Mouse (Mus musculus) liver, embryonic 13.5 days (tissue): ENCODE data around the gene 4933434E20Rik. TPM values are rescaled to one million over a fixed set of nuclear protein-coding genes. Genes with fewer than 3 reads are reported as not detected.
A peak's percentile ranks its signal among the peaks of the same experiment; 100 is the strongest.

Source experiments
- ATAC-seq: fragments of 200-750 bp; cut with Nextera tagmentation; 2 replicates; pipeline ENCODE4 v1.8.0; 2017; ENCODE audit warnings: low read depth, mild to moderate bottlenecking, moderate number of reproducible peaks, moderate library complexity
- DNase-seq: peaks from one replicate; pipeline ENCODE4 v3.0.0; 2022
- H3K27ac ChIP-seq: fragments of 300-500 bp; sonication (generic); 2 replicates; pipeline ENCODE4 v1.5.1; 2015; ENCODE audit warnings: moderate library complexity, mild to moderate bottlenecking, inconsistent platforms
- H3K27me3 ChIP-seq: fragments of 300-500 bp; sonication (generic); 2 replicates; pipeline ENCODE4 v1.6.1; 2015; ENCODE audit warnings: mild to moderate bottlenecking, inconsistent platforms
- H3K36me3 ChIP-seq: fragments of 300-500 bp; sonication (generic); 2 replicates; pipeline ENCODE4 v1.6.1; 2015; ENCODE audit warnings: mild to moderate bottlenecking, inconsistent platforms
- H3K4me1 ChIP-seq: fragments of 300-500 bp; sonication (generic); replicated peaks from 2 replicates; pipeline ENCODE4 v1.6.1; 2015; ENCODE audit warnings: inconsistent platforms
- H3K4me2 ChIP-seq: fragments of 300-500 bp; sonication (generic); 2 replicates; pipeline ENCODE4 v1.6.1; 2015; ENCODE audit warnings: inconsistent platforms, mild to moderate bottlenecking, moderate library complexity
- H3K4me3 ChIP-seq: fragments of 300-500 bp; sonication (generic); replicated peaks from 2 replicates; pipeline ENCODE4 v1.5.1; 2015; ENCODE audit warnings: mild to moderate bottlenecking, inconsistent platforms
- H3K9ac ChIP-seq: fragments of 300-500 bp; sonication (generic); 2 replicates; pipeline ENCODE4 v1.6.1; 2015; ENCODE audit warnings: mild to moderate bottlenecking, inconsistent platforms
- H3K9me3 ChIP-seq: fragments of 300-500 bp; sonication (generic); replicated peaks from 2 replicates; pipeline ENCODE4 v1.6.1; 2016; ENCODE audit warnings: inconsistent platforms
- WGBS: fragments of 180-500 bp; shearing (Covaris S2); methylation state at CpG from one replicate; pipeline ENCODE4 v1.1.7; 2015; ENCODE audit not compliant: insufficient replicate concordance; 5-methylcytosine and 5-hydroxymethylcytosine counted together
- polyA plus RNA-seq: library from polyadenylated mRNA; unstranded; fragments of >200 nt; fragmentation: Nextera tagmentation; extraction: Ambion mirVana; gene quantifications from 2 replicates; pipeline ENCODE4 v1.2.1, GENCODE M21; 2015

The 4933434E20Rik gene
- polyA plus RNA-seq, 1 experiment from 2014 or later: 99.3 TPM

DNA sequence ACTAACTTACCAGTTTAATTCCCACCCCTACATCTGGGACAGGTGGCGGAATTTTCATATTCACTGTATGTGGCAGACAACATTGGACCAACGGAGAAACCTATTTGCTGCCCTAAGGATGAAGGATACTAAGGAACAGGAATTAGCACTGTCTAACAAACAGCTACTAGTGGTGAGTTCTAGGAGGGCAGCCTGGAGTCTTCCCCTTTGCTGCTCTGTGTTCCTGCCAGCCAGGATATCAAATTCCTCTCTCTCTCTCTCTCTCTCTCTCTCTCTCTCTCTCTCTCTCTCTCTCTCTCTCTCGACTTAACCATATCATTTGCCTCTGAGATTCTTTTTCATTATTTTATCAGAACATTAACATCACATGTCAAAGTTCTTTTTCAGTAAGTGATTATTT is 12.9 kb downstream of the 4933434E20Rik start:
- Histone ChIP-seq H3K9ac (no peak overlapping the region), H3K9me3 (no peaks in the 10 kb centered on the region), H3K4me3 (no peak overlapping the region), H3K27ac (no peak overlapping the region), H3K4me1 (no peaks in the 10 kb centered on the region), H3K4me2 (no peak overlapping the region), H3K27me3 (no peaks in the 10 kb centered on the region), H3K36me3 (peaks cover 47% of the 10 kb centered on the region)
- 67% methylated on average over 3 of the region's 3 CpGs for WGBS
- ATAC-seq: no peak
- no peak for DNase-seq

- Histone ChIP-seq H3K4me3 (no peak overlapping the region), H3K9ac (no peak overlapping the region), H3K36me3 (peaks cover 40% of the 10 kb centered on the region), H3K4me1 (no peaks in the 10 kb centered on the region), H3K27ac (no peak overlapping the region), H3K4me2 (no peak overlapping the region), H3K27me3 (no peaks in the 10 kb centered on the region), H3K9me3 (no peaks in the 10 kb centered on the region)
- ATAC-seq: no peak
- 40% methylated on average over 3 of the region's 3 CpGs for WGBS
- peak; percentile 28 for DNase-seq
Observed at GRCm38 (mm10) chr3:90065553-90065952, 14.1 kb downstream of the 4933434E20Rik start.

- no peak for DNase-seq
- Histone ChIP-seq H3K27ac (no peak overlapping the region), H3K9ac (no peak overlapping the region), H3K4me1 (no peaks in the 10 kb centered on the region), H3K27me3 (no peaks in the 10 kb centered on the region), H3K4me2 (no peak overlapping the region), H3K4me3 (no peak overlapping the region), H3K9me3 (no peaks in the 10 kb centered on the region), H3K36me3 (peaks cover 17% of the 10 kb centered on the region; the same call in 1 of the 2 replicates)
- no peak for ATAC-seq
- 75% methylated on average over 4 of the region's 4 CpGs for WGBS
Observed at GRCm38 (mm10) chr3:90067851-90068250, 16.4 kb downstream of the 4933434E20Rik start.

DNA sequence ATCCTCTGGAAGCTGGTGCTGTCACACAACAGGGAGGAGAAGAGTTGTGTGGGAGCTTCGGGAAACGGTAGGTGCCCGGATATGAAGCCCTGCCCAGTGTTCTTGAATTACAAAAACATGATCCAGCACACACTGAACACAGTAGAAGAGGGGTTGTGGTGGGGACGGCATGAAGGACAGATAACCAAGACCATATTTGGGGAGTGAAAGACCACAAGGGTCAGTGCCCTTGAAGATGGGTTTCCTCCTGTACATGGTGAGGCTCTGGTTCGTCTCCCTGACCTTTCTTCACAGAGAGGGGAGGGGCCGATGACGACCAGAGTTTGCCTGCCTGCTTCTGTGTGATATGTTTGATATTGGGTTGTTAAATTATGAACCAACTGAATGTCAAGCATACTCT is 18.3 kb downstream of the 4933434E20Rik start:
- Histone ChIP-seq H3K27ac (no peak overlapping the region), H3K9me3 (no peaks in the 10 kb centered on the region), H3K4me1 (no peaks in the 10 kb centered on the region), H3K4me3 (no peak overlapping the region), H3K27me3 (no peaks in the 10 kb centered on the region), H3K4me2 (no peak overlapping the region), H3K9ac (no peak overlapping the region), H3K36me3 (0 out of 2 replicates have a peak, but pooled peaks cover 8% of the 10 kb centered on the region)
- ATAC-seq (no peak), DNase-seq (no peak)
- WGBS: 45% methylated on average over 7 of the region's 7 CpGs

DNA sequence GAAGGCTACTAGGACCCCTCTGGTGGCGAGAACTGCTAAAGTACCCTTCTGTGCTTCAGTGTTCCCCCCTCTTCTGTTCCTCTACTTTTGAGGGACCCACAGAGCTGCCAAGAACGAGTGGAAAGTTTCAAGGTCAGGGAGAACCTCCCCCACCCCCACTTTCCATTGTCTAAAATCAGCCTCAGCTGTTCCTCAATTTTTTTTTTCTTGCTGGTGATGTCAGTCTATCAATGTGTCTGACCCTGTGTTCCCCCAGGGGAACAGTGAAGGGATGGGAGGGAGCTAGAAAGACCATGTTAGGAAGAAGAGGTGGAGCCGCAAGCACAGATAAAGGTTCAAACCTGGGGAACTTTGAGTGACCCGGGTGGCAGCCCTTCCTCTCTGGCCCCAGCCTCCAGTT is 20.9 kb downstream of the 4933434E20Rik start, which contains the start of gene Tpm3:
Gene Tpm3 (plus strand): TSS at position 356 of the 400 bp plus-strand sequence.
- Histone ChIP-seq H3K36me3 (no peaks in the 10 kb centered on the region), H3K27ac (no peak within 1 kb of the TSS), H3K4me1 (peaks cover 6% of the 10 kb centered on the region; the same call in 1 of the 2 replicates), H3K4me3 (no peak within 1 kb of the TSS), H3K9me3 (no peaks in the 10 kb centered on the region), H3K27me3 (0 out of 2 replicates have a peak, but pooled peaks cover 3% of the 10 kb centered on the region), H3K9ac (no peak within 1 kb of the TSS), H3K4me2 (no peak within 1 kb of the TSS)
- DNase-seq (no peak), ATAC-seq (no peak)
- WGBS: 31% methylated on average over 4 of the region's 4 CpGs

GRCm38 (mm10) chr3:90076921-90077716 is 25.7 kb downstream of the 4933434E20Rik start:
- ATAC-seq: no peak
- Histone ChIP-seq H3K36me3 (no peaks in the 10 kb centered on the region), H3K4me1 (peaks cover 44% of the 10 kb centered on the region), H3K4me3 (no peak overlapping the region), H3K27me3 (0 out of 2 replicates have a peak, but pooled peaks cover 3% of the 10 kb centered on the region), H3K9ac (0 out of 2 replicates have a peak overlapping the region, but pooled peaks have one; percentile 19), H3K4me2 (no peak overlapping the region), H3K27ac (no peak overlapping the region; the same call in 1 of the 2 replicates), H3K9me3 (no peaks in the 10 kb centered on the region)
- WGBS: 23% methylated on average over 5 of the region's 5 CpGs
- peak; percentile 54 for DNase-seq

DNA sequence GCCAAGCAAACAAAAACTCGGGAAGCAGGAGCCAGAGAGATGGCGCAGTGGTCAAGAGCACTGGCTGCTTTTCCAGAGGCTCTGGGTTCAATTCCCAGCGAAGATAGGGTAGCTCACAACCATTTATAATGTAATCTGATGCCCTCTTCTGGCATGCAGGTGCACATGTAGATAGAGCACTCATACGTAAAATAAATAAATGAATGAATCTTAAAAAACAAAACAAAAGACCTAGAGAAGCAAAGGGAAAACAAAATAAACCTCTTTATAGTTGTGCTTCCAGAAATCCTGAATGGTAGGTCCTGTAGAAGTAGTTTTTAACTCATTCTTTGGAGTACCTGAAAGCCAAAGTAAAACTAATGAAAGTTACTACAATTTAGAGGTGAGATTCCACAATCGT is 26.8 kb downstream of the 4933434E20Rik start:
- no peak for DNase-seq
- no peak for ATAC-seq
- Histone ChIP-seq H3K9ac (no peak overlapping the region), H3K9me3 (no peaks in the 10 kb centered on the region), H3K4me3 (no peak overlapping the region), H3K27ac (no peak overlapping the region), H3K27me3 (0 out of 2 replicates have a peak, but pooled peaks cover 3% of the 10 kb centered on the region), H3K4me2 (peak overlapping the region; percentile 95; the same call in 1 of the 2 replicates), H3K36me3 (no peaks in the 10 kb centered on the region), H3K4me1 (peaks cover 55% of the 10 kb centered on the region)
- 44% methylated on average over 5 of the region's 5 CpGs for WGBS

DNA sequence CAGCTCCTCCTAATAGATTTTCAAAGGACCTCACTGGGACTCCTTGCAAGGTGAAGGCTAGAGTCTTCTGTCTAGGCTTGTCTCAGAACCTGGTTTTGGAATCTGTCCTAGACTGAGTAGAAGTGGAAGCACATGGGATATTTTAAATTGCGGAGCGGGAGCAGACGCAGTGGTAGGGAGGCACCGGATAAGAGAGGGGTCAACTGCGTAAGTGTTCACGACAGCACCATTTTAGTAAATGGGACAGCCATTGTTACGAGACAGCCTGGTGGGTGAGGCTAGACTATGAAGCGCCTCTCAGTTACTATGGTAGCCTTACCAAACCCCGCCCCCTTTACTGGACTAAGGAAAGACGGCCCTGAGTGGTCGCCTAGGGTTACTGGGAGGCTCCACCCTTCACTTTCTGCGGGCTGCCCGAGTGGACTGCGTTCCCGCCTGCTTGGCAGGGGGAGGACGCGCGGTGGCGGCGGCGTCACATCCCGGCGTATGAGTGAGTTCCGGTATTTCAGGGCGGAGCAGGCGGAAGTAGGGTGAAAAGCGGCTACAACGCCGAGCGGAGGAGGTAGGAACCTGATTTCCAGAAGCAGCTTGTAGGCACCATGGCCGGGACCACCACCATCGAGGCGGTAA is 27.8 kb downstream of the 4933434E20Rik start:
- H3K4me1 ChIP-seq: peaks cover 65% of the 10 kb centered on the region
- WGBS: under 1% methylated on average over 33 of the region's 33 CpGs
- 0 out of 2 replicates have a peak, but pooled peaks cover 3% of the 10 kb centered on the region for H3K27me3 ChIP-seq

DNA sequence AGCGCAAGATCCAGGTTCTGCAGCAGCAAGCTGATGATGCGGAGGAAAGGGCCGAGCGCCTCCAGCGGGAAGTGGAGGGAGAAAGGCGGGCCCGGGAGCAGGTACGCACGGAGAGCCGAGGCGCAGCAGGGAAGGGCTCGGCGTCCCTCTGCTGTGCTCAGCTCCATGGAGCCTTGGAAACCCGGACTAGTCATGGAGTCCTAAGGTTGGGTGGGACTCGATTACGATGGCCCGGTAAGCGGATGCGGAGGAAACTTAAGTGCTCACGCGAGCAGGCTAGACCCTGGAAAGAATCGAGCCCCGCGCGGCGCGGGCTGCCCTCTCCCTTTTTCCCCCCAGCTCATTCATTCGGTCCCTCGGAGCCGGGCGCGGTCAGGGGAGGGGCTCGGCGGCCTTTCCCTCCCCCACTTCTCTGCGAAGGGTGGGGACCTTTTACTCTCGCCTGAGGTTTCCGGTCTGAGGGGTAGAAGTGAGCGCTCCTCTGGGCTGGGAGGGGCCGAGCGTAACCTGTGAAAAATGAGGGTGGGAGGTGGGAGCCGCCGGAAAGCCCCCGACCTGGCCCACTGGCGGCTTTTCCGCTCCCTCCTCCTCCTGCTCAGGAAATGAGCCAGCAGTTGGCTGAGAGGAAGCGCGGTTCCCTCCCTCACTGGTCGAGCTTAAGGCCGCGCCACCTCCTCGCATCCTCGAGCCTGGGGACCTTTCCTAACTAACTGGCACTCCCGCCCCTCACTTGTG is 28.5 kb downstream of the 4933434E20Rik start:
- peaks cover 72% of the 10 kb centered on the region for H3K4me1 ChIP-seq
- WGBS: under 1% methylated on average over 53 of the region's 53 CpGs

More for the DNA sequence above, 27.8 kb downstream of the 4933434E20Rik start:
- H3K4me2 ChIP-seq: peak overlapping the region; percentile 95
- H3K27ac ChIP-seq: peak overlapping the region; percentile 99
- no peaks in the 10 kb centered on the region for H3K36me3 ChIP-seq
- DNase-seq: peak; percentile 96
- peak overlapping the region; percentile 90 for H3K9ac ChIP-seq
- peak overlapping the region; percentile 93 for H3K4me3 ChIP-seq
- H3K9me3 ChIP-seq: no peaks in the 10 kb centered on the region
- peak; percentile 93 for ATAC-seq

GRCm38 (mm10) chr3:90080498-90080863 is 29.0 kb downstream of the 4933434E20Rik start:
- Histone ChIP-seq H3K4me1 (peaks cover 77% of the 10 kb centered on the region), H3K9ac (peak overlapping the region; percentile 90), H3K4me3 (peak overlapping the region; percentile 93), H3K27me3 (0 out of 2 replicates have a peak, but pooled peaks cover 3% of the 10 kb centered on the region), H3K36me3 (no peaks in the 10 kb centered on the region), H3K27ac (peak overlapping the region; percentile 99), H3K9me3 (no peaks in the 10 kb centered on the region), H3K4me2 (peak overlapping the region; percentile 95)
- no peak; the same call in 1 of the 2 replicates for ATAC-seq
- WGBS: under 1% methylated on average over 6 of the region's 6 CpGs
- no peak for DNase-seq

More for the DNA sequence above, 28.5 kb downstream of the 4933434E20Rik start:
- Histone ChIP-seq H3K4me2 (peak overlapping the region; percentile 95), H3K9ac (peak overlapping the region; percentile 90), H3K27ac (peak overlapping the region; percentile 99), H3K9me3 (no peaks in the 10 kb centered on the region), H3K4me3 (peak overlapping the region; percentile 93), H3K36me3 (no peaks in the 10 kb centered on the region), H3K27me3 (0 out of 2 replicates have a peak, but pooled peaks cover 3% of the 10 kb centered on the region)
- ATAC-seq: peak; percentile 67
- DNase-seq: peak; percentile 66
